Mouse (Mus musculus) spleen, postnatal 14 days (tissue): ENCODE results near the gene Gphb5.
"Not testable (repeated sequence)": the region's sequence is repeated elsewhere in the genome, so short reads cannot be mapped to it uniquely, and the experiment has no call there.

ENCODE experiments used
- DNase-seq, 2 experiments: peaks; one replicate each; pipeline ENCODE4 v3.0.0; 2021 to 2022; ENCODE audit warnings: low spot score in 2 of 2

Gphb5 gene

GRCm38 (mm10) chr12:75416681-75417080 is at the start of gene Gphb5:
Gphb5 (minus strand) TSS chr12:75416781.
- no peak for DNase-seq

DNA sequence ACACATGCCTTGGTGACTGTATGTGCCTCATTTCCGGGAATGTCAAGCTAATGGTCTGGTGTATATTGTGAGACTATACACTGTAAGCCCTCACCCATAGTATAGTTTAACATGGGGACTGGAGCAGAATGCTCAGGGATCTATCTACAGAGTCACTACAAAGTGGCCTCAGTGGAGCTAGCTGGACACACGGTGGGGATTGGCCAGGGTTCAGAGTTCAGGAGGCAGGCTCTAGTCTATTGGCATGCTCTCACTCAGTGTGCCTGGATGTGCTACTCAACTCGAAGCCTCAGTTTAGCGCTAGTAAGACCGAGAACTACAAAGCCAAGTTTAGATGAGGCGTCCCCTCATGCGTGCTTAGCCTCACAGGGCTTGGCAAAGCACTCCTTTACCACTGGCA is 49.6 kb upstream of the Gphb5 start:
- DNase-seq = no peak

- DNase-seq = no peak
These were observed 47.6 kb upstream of the Gphb5 start for GRCm38 (mm10) chr12:75464016-75464769.

GRCm38 (mm10) chr12:75460561-75460960 is 44.0 kb upstream of the Gphb5 start:
- no peak for DNase-seq

- DNase-seq = no peak
These were observed 43.1 kb upstream of the Gphb5 start for GRCm38 (mm10) chr12:75459656-75460055.

GRCm38 (mm10) chr12:75453441-75453840 is 36.9 kb upstream of the Gphb5 start:
- no peak for DNase-seq

DNA sequence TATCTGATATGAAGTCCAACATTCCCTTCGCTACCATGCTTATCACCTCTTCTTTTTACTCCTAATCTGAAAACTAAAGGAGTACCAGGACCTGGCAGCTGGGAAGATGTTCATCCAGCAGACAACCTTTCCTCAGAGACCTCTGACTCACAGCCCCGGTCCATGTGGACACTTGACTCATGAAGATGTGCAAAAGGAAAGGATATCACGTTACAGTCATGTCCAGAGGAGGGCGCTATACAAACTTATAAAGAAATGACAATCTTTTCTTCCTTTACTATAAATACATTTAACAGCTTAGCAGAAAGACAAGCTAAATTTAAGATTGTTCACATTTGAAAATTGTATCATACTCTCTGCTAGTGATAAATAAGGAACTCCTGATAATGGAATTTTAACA is 36.4 kb upstream of the Gphb5 start:
- DNase-seq = no peak

- no peak for DNase-seq
These were observed 34.0 kb upstream of the Gphb5 start for GRCm38 (mm10) chr12:75450592-75450991.

- DNase-seq = no peak
These were observed 33.4 kb upstream of the Gphb5 start for GRCm38 (mm10) chr12:75450011-75450410.

- DNase-seq = no peak
These were observed 32.9 kb upstream of the Gphb5 start for GRCm38 (mm10) chr12:75449475-75449966.

GRCm38 (mm10) chr12:75448921-75449320 is 32.3 kb upstream of the Gphb5 start:
- DNase-seq = no peak

DNA sequence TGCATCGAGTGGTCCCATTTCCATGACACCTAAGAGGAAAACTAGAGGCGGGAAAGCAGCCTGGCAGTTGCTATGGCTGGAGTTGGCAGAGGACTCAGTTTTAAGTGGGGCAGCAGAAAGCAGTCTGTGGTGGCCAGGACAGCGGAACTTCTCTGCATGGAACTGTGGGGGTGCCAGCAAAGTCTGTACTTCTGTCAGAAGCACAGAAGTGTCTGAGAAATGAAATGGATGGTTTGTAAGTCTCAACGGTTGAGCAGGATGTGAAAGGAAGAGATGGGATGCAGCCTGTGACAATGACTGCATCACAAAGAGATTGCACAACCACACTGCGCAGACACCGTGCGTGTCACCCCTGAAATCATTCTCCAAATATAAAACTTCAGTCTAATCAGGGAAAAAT is 29.7 kb upstream of the Gphb5 start:
- no peak for DNase-seq

DNA sequence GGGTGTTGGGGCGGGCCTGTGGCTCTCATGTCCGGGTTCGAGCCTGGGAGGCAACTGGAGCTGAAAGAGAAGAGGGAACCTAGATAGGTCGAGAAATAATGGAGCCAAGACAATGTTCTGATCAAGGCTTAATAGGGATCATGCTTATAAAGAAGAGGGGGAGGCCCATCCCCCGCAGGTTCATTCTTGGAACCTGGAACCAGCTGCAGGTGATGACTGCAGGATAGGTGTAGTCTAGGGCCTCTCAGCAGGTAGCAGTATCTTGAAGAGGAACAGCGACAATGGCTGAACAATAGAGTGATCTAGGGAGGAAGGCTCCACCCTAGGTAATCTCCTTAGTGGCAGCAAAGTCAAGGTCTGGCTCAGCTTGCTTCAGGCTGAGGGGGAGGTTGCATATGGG is 15.8 kb upstream of the Gphb5 start:
- not testable (repeated sequence) for DNase-seq

DNA sequence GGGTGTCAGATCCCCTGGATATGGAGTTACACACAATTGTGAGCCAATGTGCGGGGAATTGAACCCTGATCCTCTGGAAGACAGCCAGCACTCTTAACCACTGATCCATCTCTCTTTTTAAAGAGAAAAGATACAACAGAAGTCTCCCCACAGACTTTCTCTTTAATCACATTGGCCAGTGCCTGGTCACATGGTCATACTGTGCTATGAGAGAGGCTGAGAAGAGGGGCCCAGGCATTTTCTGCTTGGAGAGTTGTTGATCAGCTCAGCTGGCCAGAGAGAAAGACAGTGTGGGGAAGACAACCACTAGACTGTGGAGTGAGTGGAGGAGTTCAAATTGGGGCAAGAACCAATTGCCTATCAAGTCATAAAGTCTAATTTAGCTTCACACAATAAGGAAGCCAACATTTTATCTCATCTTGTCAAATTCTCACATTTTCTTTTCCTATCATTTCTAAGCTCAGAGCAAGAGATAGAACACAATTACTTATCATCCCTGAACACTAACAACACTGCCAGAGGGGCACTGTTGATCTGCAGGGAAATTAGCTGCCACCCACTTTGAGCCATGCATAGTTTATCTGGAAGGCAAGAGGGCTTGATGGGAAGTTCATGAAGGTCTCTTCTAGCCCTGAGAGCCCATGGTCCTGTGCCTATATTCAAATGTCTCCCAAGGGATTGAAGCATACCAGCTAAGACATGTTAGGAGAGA is 13.3 kb upstream of the Gphb5 start:
- no peak for DNase-seq

DNA sequence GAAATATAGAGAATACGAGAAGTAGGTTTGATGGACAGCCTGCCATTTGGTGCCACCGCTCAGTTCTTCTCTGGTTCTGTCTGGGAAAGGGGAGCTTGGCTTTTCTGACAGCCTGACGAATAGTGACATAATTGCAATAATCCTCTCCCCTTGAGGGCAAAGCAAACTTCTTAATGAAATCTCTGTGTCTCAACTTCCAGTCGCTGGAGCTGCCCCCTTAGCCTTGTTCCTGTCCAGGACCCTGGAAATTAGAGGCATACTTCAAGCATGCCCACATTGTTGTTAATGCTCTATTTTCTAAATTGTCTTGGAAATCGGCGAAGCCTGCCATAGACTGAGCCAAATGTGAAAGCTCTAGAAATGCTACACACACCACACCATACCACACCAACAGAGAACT is 12.1 kb upstream of the Gphb5 start:
- no peak for DNase-seq

DNA sequence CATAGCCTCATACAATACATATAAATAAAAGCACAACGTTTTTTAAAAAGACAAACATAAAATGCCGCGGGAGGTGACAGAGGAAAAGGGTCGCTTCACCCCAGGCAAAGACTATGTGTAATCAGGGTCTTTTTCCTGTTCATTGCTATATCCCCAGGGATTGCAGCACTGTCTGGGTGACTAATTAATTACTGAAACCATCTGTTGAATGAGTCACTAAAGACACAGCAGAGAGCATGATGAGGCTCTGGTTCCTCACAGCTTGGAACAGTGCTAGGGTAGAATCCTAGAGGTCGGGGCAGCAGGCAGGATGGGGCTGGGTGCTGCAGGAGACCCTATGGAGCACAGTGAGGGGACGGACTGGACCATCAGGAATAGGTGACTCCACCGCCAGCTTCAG is 9.3 kb upstream of the Gphb5 start:
- no peak for DNase-seq

- no peak for DNase-seq
These were observed 8.2 kb upstream of the Gphb5 start for GRCm38 (mm10) chr12:75424817-75425216.

- DNase-seq = no peak
These were observed 7.8 kb upstream of the Gphb5 start for GRCm38 (mm10) chr12:75424359-75424758.

- DNase-seq = no peak
These were observed 1.6 kb downstream of the Gphb5 start for GRCm38 (mm10) chr12:75414991-75415390.

- DNase-seq = no peak
These were observed 3.6 kb downstream of the Gphb5 start for GRCm38 (mm10) chr12:75412964-75413363.

DNA sequence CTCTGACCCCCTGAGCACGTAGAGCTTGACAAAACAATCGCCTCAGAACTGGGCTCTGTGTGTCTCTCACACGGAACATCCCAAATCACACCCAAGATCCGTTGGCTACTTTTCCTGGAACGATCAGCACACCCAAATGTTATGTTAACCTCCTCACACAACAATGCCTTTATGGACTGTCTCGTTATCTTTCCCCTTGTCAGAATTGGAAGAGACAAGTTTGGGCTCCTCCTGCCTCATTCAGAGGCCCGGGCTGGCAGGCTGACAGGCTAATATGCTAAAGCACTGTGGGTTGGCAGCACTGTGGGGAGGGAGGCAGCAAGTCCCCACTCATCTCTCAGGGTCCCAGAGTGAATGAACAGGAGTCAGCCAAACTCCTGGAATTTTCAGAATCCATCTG is 19.5 kb downstream of the Gphb5 start:
- no peak for DNase-seq

DNA sequence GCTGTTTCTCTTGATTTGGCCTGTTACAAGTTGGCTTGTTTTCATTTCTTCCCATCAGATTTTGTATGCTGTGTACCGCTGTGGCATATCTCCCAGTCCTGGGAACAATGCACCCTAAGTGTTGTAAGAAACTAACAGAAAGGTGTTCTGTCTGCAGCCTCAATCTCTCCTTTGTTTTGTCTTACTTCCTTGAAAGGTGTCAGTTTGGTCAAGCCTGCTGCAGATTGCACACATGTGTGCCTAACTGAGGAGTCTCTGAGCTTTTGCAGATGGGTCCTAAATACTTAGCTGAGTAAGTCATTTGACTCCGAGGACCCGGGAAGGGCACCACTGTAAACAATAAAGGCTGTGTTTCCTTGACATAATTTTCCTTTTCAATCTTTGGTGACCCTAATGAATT is 20.0 kb downstream of the Gphb5 start:
- DNase-seq = no peak
